Mouse (Mus musculus) heart, adult 2 months (tissue): Measurements from ENCODE around the gene Uimc1.

Experiments
- CTCF ChIP-seq: fragments of 200-600 bp; IDR thresholded peaks from 2 replicates; pipeline ENCODE4 v1.8.1; 2022; ENCODE audit warnings: antibody characterized with exemption, mild to moderate bottlenecking, moderate library complexity
- EP300 ChIP-seq: fragments of 200-500 bp; IDR thresholded peaks from 2 replicates; pipeline ENCODE4 v1.6.1; 2011; ENCODE audit warnings: low read depth, low read length, control low read depth; ENCODE audit not compliant: insufficient read depth

DNA sequence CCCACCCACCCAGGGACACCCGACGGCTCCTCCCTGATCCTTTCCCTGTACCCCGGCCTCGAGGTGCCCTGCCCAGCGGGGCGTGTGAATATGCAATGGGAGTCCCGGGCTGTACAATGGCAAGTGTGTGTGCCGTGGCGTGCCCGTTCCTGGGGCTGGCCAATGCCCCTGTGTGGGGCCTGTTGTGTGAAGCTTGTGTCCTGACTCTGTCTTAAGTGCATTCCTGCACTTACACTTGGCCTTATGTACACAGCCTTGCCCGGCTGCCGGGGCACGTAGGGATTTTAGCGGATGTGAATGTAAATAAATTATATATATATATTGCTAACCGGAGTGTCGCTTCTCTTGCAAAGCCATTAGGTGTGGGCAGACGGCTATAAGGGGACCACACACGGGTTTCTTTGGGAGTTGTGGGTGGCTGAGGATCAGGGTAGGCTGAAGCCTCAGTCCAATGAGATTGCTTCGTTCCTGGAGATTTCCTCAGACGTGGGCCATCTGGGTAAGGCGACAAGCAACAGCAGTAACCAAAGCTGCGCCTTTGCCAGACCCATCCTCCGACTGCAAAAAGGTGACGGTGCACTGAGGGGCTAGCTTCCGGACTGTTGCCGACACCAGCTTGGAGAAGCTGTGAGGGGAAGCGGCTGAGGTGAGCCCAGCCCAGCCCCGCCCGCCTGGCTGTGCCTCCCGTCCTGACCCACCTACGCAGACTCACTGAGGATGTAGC is 94.2 kb downstream of the Uimc1 start:
- no peak for TF ChIP-seq EP300
- no peak for TF ChIP-seq CTCF
